Mouse (Mus musculus): Measurements from ENCODE around the gene 2310011J03Rik.

2310011J03Rik gene

DNA sequence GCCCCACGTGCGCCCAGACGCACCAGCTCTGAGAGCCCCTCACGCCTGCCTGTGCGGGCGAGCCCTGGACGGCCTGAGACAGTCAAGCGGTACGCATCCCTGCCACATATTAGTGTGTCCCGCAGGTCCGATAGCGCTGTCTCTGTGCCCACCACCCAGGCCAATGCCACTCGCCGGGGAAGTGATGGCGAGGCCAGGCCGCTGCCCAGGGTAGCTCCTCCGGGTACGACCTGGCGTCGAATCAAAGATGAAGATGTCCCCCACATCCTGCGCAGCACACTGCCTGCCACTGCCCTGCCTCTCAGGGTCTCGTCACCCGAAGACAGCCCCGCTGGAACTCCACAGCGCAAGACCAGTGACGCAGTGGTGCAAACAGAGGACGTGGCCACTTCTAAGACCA lies 5.0 kb downstream of the 2310011J03Rik start:
- DNase-seq (ENCODE audit: low read depth): no peak

DNA sequence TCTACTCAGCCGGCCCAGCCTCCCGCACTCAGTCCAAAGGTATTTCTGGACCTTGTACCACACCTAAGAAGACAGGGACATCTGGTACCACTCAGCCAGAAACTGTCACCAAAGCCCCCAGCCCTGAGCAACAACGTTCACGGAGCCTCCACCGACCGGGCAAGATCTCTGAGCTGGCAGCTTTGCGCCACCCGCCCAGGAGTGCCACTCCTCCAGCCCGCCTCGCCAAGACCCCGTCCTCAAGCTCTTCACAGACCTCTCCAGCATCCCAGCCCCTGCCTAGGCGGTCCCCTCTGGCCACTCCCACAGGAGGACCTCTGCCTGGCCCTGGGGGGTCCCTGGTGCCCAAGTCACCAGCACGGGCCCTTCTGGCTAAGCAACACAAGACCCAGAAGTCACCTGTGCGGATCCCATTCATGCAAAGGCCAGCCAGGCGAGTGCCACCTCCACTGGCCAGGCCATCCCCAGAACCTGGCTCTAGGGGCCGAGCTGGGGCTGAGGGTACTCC lies 5.8 kb downstream of the 2310011J03Rik start:
- no peak for DNase-seq (ENCODE audit: low read depth)

DNA sequence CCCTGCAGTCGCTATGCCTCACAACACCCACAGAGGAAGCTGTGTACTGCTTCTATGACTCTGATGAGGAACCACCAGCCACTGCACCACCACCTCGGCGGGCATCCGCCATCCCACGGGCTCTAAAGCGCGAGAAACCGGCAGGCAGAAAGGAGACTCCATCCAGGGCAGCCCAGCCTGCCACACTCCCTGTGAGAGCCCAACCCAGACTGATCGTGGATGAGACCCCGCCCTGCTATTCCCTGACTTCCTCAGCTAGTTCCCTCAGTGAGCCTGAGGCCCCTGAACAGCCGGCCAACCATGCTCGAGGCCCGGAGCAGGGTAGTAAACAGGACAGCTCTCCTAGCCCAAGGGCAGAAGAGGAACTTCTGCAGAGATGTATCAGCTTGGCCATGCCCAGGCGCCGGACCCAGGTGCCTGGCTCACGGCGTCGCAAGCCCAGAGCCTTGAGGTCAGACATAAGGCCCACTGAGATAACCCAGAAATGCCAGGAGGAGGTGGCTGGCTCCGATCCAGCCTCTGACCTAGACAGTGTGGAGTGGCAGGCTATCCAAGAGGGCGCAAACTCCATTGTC lies 6.6 kb downstream of the 2310011J03Rik start:
- no peak for DNase-seq (ENCODE audit: low read depth)

DNA sequence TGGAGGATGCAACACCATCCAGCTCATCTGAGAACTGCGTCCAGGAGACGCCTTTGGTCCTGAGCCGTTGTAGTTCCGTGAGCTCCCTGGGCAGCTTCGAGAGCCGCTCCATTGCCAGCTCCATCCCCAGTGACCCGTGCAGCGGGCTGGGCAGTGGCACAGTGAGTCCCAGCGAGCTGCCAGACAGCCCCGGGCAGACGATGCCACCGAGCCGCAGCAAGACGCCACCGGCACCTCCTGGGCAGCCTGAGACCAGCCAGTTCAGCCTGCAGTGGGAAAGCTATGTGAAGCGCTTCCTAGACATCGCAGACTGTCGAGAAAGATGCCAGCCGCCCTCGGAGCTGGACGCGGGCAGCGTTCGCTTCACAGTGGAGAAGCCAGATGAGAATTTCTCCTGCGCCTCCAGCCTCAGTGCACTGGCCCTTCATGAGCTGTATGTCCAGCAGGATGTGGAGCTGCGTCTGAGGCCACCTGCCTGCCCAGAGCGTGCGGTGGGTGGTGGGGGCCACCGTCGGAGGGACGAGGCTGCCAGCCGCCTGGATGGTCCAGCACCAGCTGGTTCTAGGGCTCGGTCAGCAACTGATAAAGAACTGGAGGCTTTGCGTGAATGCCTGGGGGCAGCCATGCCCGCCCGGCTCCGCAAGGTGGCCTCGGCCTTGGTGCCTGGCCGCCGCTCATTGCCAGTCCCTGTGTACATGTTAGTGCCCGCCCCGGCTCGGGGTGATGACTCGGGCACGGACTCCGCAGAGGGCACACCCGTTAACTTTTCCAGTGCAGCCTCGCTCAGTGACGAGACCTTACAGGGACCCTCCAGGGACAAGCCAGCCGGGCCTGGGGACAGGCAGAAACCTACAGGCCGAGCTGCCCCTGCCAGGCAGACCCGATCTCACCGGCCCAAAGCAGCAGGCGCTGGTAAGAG lies 7.5 kb downstream of the 2310011J03Rik start:
- no peak for DNase-seq (ENCODE audit: low read depth)

DNA sequence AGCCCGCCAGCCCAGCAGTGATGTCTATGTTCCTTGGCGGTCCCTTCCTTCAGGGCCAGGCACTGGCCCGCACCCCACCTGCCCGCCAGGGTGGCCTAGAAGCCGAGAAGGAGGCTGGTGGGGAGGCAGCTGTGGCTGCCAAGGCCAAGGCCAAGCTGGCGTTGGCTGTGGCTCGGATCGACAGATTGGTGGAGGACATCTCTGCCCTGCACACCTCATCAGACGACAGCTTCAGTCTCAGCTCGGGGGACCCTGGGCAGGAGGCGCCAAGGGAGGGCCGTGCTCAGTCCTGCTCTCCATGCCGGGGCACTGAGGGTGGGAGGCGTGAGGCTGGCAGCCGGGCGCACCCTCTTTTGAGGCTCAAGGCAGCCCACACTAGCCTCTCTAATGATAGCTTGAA lies 8.8 kb downstream of the 2310011J03Rik start:
- no peak for DNase-seq (ENCODE audit: low read depth)

DNA sequence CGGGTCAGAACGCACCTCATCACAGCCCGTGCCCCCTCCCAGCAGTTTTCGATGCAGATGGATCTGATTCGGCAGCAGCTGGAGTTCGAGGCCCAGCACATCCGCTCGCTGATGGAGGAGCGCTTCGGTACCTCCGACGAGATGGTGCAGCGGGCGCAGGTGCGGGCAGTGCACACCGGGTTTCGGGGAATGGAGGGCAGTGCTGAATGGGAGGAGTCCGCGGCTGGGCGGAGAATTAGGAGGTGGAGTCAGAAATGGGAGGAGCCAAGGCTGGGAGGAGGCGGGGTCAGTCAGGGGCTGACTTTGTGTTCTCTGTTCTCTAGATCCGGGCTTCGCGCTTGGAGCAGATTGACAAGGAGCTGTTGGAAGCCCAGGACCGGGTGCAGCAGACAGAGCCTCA lies 15.5 kb downstream of the 2310011J03Rik start:
- no peak for DNase-seq (ENCODE audit: low read depth)

DNA sequence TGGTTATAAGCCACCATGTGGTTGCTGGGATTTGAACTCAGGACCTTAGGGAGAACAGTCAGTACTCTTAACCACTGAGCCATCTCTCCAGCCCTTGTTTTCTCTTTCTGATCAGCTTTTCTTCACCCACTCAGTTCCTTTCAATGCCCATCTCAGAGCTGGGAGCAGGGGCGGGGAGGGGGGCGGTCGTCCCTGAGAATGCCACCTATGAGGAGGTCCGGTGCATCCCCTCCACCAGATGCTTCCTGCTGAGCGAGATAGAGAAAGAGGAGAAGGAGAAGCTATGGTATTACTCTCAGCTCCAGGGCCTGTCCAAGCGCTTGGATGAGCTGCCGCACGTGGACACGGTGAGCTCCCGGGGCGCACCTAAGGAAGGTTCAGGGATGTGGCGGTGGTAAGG lies 15.9 kb downstream of the 2310011J03Rik start:
- no peak for DNase-seq (ENCODE audit: low read depth)

DNA sequence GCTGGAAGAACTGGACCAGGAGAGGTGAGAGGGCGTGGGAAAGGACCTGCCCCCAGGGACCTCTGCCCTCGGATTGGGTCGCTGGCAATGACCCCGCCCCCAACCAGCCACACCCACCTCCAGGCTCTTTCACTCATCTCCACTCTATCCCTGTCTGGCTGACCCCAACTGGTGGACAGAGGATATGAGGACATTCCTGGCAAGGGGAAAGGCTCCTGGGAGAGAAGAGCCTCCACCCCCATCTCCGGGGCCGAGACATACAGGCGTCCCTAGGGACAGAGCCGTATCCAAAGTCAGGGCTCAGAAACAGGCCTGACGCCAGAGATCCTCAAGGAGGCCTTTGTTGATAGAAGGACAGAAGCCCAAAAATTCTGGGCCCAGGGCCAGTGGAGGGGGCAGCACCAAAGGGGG lies 17.9 kb downstream of the 2310011J03Rik start:
- no peak for DNase-seq (ENCODE audit: low read depth)

DNA sequence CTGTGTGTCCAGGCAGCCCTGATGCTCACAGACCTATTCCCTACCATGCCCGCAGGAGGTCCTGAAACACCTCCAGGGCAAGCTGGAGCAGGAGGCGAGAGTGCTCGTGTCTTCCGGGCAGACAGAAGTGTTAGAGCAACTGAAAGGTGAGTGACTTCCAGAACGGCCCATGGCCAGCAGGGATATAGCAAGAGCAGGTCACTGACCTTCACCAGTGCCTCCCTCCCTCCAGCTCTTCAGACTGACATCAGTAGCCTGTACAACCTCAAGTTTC lies 18.3 kb downstream of the 2310011J03Rik start:
- no peak for DNase-seq (ENCODE audit: low read depth)

DNA sequence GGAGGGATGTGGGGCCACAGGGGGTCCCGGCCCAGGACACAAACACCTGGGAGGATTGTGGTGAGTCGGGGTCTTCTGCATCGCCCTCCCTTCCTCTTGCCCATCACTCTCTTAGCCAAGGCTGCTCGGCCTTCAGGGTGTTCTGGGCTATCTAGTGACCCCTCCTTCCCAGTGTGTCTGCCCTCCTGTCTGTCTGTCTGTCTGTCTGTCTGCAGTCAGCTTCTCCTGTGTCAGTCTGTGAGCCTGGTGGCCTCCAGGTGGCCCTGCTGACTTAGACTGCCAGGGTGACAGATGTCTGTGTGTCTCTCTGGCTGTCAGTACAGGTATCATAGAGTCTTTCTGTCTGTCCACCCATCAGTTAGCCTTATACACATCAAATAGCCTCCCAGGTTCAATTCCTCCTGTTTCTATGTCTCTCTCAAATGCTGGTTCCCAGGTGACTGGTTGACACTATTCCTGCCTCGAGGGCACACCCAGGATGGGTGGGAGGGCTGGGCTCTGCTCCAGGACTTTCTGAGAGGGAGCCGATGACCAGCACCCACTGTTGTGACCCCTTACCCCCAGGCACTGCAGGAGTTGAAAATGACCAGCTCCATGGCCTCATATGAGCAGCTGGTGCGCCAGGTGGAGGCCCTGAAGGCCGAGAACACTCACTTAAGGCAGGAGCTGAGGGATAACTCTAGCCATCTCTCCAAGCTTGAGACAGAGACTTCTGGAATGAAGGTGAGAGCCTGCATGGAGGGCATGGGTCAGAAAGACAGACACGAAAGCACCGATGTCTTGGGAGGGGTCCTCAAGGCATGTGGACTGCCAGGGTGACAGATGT lies 18.9 kb downstream of the 2310011J03Rik start:
- DNase-seq (ENCODE audit: low read depth): no peak

DNA sequence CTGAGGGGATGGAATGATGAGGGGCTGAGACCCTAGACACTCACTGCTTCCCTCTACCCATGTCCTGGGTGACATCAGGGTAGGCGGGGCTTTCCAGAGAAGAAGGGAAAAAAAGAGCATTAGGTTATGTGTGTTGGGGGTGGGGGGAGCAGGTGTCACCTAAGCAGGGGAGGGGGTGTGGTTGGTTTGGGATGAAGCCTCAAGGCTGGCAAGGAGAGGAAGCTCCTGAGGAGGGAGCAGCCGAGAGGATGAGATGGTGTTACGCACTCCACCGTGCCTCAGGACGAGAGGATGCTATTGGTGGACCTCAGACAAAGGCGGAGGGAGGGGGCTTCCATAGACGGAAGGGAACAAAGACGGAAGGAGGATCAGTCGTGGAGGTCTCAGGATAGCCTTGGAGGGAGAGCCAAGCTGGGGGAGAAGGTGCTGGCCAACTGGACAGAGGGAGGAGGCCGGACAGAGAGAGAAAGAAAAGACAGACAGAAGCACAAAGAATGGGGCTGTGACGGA lies 19.6 kb downstream of the 2310011J03Rik start:
- no peak for DNase-seq (ENCODE audit: low read depth)

DNA sequence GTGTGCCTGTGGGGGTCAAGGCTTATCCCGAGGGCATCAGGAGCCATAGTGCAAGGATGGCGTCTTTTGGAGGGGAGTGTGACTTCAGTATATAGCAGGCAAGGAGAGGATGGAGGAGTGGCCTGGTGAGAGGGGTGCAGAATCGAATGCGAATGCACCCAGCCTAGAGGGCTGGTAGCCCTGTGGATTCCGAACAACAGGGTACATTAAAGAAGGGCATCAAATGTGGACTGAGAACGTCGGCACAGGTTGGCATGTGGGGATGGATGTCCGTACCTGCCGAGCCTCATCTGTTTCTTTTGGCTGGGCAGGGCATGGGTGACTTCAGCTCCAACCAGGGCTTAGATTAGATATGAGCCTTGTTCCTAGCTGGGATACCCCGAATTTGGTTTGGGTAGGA lies 20.5 kb downstream of the 2310011J03Rik start:
- DNase-seq (ENCODE audit: low read depth): no peak

DNA sequence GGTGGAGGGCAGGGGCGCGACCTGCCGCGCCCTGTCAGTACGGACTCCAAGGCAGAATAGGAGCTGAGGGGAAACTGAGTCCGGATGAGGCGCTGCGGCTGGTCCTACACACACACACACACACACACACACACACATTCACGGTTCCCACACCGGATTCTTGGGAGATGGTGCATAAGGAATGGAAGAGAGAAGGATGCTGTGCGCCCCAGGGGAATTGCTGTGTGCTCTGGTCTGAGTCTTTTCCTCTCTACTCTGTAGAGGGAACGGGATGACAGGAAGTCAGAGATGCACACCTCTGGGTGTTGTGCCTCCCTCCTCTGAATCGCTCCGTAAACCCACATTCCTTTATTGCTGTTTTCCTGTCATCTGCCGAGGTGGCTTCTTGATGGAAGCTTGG lies 21.0 kb downstream of the 2310011J03Rik start:
- DNase-seq (ENCODE audit: low read depth): no peak

DNA sequence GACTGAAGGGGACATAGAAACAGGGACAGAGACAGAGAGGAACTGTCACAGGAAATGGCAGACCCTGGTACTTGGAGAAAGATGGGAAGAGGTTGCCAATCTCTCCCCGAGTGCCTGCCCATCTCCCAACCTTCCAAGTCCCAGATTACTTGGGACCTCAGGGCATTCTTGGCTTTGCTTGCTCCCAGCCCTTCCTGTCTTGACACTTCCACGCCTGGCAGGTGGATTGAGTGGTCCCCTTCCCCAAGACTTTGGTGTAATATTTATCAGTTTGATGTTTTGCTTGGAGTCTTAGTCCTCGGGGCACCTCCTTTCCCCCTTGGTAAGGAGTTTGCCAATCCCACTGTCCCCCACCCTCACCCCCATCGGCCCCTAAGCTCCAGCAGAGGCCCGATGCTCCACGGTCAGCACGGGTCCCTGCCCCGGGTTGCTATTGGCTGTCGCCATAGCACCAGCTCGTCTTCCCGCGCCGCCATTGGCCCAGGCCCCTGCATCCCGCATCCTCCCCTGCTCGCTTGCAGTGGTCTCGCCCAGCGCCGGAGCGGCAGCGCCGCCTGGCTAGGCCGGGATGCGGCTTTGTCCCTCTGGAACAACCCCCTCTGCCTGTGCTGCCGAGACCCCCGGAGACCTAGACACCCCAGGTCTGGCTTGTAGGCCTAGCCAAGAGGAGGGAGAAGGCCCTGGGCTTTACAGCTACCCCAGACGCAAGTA lies 21.6 kb downstream of the 2310011J03Rik start:
- no peak for DNase-seq (ENCODE audit: low read depth)

DNA sequence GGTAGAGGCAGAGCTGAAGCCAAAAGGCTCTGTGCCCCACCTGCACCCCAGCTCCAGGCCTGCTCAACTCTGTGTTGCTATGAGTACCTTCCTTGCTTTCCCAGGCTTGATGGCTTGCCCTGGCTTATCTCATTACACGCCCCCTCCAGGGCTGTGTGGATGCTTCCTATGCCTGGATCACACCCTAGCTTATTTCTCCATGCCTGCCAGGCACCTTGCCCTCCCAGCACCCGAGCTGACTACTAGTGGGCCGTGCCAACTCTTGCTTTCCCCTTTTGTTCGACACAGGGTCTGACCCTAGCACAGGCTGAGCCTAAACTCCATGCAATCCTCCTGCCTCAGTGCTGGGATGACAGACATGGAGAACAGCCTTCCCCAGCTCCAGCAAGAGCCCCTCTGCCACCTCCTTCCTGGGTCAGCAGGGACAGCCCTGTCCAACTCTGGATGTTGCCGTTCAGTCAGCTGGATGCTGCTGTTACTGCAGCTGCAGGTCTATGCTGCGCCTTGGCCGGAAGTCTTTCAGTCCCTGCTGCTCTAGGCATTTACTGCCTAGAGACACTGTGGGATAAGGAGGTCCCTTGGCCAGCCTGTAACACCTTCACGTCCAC lies 22.7 kb downstream of the 2310011J03Rik start:
- DNase-seq (ENCODE audit: low read depth): no peak

DNA sequence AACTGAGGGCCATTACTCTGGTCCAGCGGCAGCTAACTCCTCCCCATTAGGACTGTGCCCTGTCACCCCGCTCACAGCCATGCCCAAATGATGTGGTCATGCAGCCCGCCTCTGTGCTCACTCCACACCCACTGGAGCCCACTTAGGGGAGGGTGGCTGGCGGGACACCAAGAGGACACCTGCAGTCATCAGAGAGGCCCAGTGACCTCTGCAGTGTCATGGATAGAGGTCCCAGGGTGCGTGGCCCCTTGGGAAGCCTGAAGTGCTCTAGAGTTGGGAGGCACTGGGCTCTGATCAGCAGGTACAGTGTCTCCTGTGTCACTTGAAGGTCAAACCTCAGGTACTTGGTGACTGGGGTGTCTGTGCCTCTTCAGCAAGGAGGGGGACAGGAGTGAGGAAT lies 23.5 kb downstream of the 2310011J03Rik start:
- DNase-seq (ENCODE audit: low read depth): no peak

DNA sequence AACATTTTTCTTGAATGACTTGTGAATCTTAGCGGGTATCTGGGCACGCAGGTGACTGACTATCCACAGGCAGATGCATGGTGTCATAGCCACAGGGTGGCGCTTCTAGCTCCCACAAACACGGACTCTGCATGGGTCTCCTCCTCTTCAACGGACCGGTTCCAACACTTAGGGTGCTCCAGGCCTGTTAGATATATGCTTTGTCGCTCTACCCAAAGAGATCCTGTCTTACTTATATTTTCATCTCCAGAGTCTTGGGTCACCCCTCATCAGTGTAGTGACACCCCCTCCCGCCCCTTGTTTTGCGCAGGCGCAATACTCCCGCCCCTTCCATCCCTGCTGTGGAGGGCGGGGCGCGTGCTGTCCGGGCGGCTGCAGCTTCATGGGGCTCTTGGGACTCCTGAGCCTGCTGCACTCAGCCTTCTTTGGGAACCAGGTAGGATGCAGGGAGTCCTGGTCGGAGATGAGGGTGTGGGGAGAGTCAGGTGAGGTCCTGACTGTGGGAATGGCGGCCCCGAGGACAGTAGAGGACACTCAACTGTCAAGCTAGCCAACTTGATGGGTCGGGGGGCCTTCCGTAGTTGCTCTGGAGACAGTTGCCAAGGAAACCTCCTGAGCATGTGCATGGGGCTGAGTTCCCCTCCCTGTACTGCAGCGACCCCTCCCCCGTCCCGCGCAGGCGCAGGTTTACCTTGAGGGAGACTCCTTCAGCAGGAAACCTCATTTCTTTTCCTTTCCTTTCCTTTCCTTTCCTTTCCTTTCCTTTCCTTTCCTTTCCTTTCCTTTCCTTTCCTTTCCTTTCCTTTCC lies 24.5 kb downstream of the 2310011J03Rik start, which contains the start of gene Apc2:
TSS of gene Apc2 (plus strand) at position 360 of the 808 bp plus-strand sequence.
- peak; percentile 69 for DNase-seq (ENCODE audit: low read depth)

DNA sequence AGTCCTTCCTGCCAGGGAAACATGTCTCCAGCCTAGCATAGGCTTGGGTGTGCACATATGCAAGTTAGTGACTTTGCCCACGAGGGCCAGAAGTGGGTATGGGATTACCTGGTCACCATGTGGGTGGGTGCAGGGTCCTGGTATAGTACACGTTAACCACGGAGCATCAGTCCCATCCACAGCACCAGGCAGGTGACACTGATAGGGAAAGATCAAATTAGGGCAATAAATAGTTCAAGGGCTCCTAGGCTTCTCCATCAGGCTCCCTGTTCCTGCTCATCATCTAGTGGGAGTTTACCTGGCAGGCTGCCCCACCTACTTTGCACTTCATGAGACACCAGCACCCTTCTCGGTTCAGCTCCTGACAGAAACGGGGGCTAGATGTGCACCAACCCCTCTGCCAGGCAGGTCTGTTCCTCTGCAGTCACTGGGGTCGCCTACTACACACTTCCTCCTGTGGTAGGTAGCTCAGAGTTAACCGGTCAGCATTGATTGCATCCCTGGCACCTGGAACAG lies 25.5 kb downstream of the 2310011J03Rik start:
- DNase-seq (ENCODE audit: low read depth): peak; percentile 21

DNA sequence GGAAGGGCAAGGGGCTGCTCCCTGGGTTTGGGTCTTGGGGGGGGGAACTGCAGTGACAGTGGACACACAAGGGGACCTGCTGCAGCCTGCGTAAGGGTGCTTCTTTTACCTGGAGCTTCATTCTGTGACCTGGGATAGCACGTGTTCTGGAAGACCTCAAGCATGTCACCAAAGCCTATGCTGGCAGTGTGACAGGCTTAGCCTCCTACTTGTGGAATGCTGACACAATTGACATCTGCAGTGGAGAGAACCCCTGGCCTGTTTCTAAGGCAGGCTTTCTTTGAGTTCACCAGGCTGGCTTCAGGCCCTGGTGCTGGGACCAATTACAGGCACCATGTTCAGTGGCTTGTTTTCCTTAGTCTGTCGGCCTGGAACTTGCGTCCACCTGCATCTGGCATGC lies 26.0 kb downstream of the 2310011J03Rik start:
- DNase-seq (ENCODE audit: low read depth): no peak

DNA sequence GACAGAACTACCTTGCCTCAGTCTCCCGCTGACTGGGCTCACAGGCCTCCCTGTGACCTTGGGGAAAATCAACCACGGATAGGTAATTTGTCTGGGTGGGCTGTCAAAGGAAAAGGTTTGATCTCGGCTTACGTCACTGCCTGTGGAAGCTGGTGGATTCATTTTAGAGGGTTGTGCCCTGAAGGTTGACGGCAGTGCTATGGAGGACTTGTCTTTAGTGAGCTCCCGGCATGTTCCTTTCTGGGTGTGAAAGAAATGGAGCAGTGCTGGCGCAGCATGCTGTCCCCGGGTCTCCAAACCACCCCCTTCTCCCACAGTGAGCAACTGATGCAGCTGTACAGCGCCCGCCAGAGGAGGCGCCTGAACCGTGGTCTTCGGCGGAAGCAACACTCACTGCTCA lies 27.0 kb downstream of the 2310011J03Rik start:
- peak; percentile 47 for DNase-seq (ENCODE audit: low read depth)
